Mouse (Mus musculus): ENCODE data around the gene Mcemp1. TPM values are rescaled to one million over a fixed set of nuclear protein-coding genes. Genes with fewer than 3 reads are reported as not detected.

The Mcemp1 gene
- polyA plus RNA-seq, 1 experiment from 2014 or later = 0.54 TPM

DNA sequence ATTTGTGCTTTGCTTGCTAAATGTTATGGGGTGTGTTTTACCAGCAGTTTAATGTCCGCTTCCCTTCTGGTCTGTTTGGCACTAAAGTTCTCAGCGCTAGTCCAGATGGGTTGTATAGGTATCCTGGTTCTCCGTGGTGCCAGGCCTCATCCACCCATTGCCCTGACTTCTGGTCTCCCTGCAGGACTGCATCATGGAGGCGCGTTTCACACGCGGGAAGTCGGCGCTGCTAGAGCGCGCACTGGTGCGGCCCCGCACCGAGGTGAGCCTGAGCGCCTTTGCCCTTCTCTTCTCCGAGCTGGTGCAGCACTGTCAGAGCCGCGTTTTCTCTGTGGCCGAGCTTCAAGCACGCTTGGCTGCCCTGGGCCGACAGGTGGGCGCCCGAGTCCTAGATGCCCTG is 13.3 kb downstream of the Mcemp1 start:
- WGBS = 95% methylated on average over 23 of the region's 23 CpGs
- H3K27me3 ChIP-seq (ENCODE audit: insufficient read depth, low read length) = no peaks in the 10 kb centered on the region
- no peak overlapping the region for H3K4me2 ChIP-seq (ENCODE audit: low read length)
- H3K4me3 ChIP-seq (replicated peaks; ENCODE audit: low read depth, low read length) = no peak overlapping the region
- no peaks in the 10 kb centered on the region for H3K9me3 ChIP-seq (replicated peaks; ENCODE audit: low read length)
- peaks cover 10% of the 10 kb centered on the region; the same call in 1 of the 2 replicates for H3K4me1 ChIP-seq (replicated peaks; ENCODE audit: insufficient read depth, low read length)
- peaks cover 20% of the 10 kb centered on the region for H3K36me3 ChIP-seq (ENCODE audit: insufficient read depth, low read length)
- no peak overlapping the region for H3K9ac ChIP-seq (ENCODE audit: low read depth, low read length)
- no peak for ATAC-seq (replicated peaks; ENCODE audit: low FRiP score, low read depth)
- TF ChIP-seq CTCF (IDR thresholded peaks at IDR 0.05; ENCODE audit: low read depth) = no peak
- no peak for DNase-seq (ENCODE audit: low spot score)
- H3K27ac ChIP-seq = no peak overlapping the region

DNA sequence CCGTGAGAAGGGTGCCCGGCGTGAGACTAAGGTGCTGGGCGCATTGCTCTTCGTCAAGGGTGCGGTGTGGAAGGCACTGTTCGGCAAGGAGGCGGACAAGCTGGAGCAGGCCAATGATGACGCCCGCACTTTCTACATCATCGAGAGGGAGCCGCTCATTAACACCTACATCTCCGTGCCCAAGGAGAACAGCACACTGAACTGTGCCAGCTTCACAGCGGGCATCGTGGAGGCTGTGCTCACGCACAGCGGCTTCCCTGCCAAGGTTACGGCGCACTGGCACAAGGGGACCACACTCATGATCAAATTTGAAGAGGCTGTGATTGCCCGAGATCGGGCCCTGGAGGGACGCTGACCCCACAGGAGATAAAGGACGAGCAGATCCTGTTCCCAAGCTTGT is 13.7 kb downstream of the Mcemp1 start:
- Histone ChIP-seq H3K4me3 (replicated peaks; ENCODE audit: low read depth, low read length) (no peak overlapping the region), H3K36me3 (ENCODE audit: insufficient read depth, low read length) (peaks cover 20% of the 10 kb centered on the region), H3K9me3 (replicated peaks; ENCODE audit: low read length) (no peaks in the 10 kb centered on the region), H3K4me1 (replicated peaks; ENCODE audit: insufficient read depth, low read length) (peaks cover 10% of the 10 kb centered on the region; the same call in 1 of the 2 replicates), H3K27me3 (ENCODE audit: insufficient read depth, low read length) (no peaks in the 10 kb centered on the region), H3K27ac (no peak overlapping the region), H3K4me2 (ENCODE audit: low read length) (no peak overlapping the region), H3K9ac (ENCODE audit: low read depth, low read length) (no peak overlapping the region)
- WGBS = 95% methylated on average over 23 of the region's 23 CpGs
- TF ChIP-seq CTCF (IDR thresholded peaks at IDR 0.05; ENCODE audit: low read depth) = no peak
- ATAC-seq (replicated peaks; ENCODE audit: low FRiP score, low read depth) (no peak), DNase-seq (ENCODE audit: low spot score) (no peak)

- no peak for TF ChIP-seq CTCF (IDR thresholded peaks at IDR 0.05; ENCODE audit: low read depth)
- no peaks in the 10 kb centered on the region for H3K9me3 ChIP-seq (replicated peaks; ENCODE audit: low read length)
- H3K4me2 ChIP-seq (ENCODE audit: low read length) = no peak overlapping the region
- H3K4me1 ChIP-seq (replicated peaks; ENCODE audit: insufficient read depth, low read length) = peaks cover 10% of the 10 kb centered on the region; the same call in 1 of the 2 replicates
- H3K27me3 ChIP-seq (ENCODE audit: insufficient read depth, low read length) = no peaks in the 10 kb centered on the region
- peaks cover 20% of the 10 kb centered on the region for H3K36me3 ChIP-seq (ENCODE audit: insufficient read depth, low read length)
- H3K27ac ChIP-seq = no peak overlapping the region
- H3K4me3 ChIP-seq (replicated peaks; ENCODE audit: low read depth, low read length) = no peak overlapping the region
- DNase-seq (ENCODE audit: low spot score) (no peak), ATAC-seq (replicated peaks; ENCODE audit: low FRiP score, low read depth) (no peak)
- WGBS = 89% methylated on average over 5 of the region's 5 CpGs
- H3K9ac ChIP-seq (ENCODE audit: low read depth, low read length) = no peak overlapping the region
Measured at GRCm38 (mm10) chr8:3679656-3680055, 14.1 kb downstream of the Mcemp1 start.

GRCm38 (mm10) chr8:3682435-3682834 is 16.9 kb downstream of the Mcemp1 start:
- Histone ChIP-seq H3K27me3 (ENCODE audit: insufficient read depth, low read length) (no peaks in the 10 kb centered on the region), H3K36me3 (ENCODE audit: insufficient read depth, low read length) (peaks cover 20% of the 10 kb centered on the region), H3K4me2 (ENCODE audit: low read length) (no peak overlapping the region), H3K9me3 (replicated peaks; ENCODE audit: low read length) (no peaks in the 10 kb centered on the region), H3K4me1 (replicated peaks; ENCODE audit: insufficient read depth, low read length) (peaks cover 7% of the 10 kb centered on the region; the same call in 1 of the 2 replicates), H3K4me3 (replicated peaks; ENCODE audit: low read depth, low read length) (no peak overlapping the region), H3K9ac (ENCODE audit: low read depth, low read length) (no peak overlapping the region), H3K27ac (no peak overlapping the region)
- WGBS = 95% methylated on average over 5 of the region's 5 CpGs
- TF ChIP-seq CTCF (IDR thresholded peaks at IDR 0.05; ENCODE audit: low read depth) = no peak
- ATAC-seq (replicated peaks; ENCODE audit: low FRiP score, low read depth) (no peak), DNase-seq (ENCODE audit: low spot score) (no peak)

DNA sequence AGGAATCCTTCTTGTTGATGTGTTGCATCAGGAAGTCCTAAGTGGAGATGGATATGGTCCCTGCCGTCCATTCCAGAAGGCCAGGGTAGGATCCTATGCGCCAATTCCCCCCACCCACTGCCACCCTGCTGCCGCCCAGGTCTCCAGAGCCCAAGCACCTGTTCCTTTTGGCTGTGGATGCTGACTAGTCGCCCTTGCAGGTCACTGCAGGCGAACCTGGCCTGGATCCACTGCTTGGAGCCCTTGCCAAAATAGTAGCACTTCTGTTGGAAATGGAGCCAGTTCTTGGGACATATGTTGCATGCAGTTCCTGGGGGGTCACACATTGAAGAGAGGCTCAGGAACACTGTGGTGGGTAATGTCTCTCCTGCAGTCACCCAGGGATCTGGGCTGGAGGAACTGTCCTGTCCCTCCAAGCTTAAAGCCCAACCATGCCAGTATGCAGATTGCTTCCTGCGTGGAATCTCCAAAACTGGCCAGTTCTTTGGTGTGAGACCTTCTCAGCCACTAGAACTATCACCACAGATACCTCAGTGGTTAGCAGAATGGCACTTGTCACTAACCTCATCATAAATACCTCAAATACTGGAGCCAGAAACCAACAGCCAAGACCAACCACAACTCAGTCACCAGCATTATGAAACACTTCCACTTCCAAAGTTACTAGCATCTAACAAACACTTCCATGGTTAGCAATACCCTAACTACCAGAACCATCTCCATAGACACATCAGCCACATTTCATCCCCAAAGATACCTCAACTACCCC is 18.0 kb downstream of the Mcemp1 start:
- Histone ChIP-seq H3K9me3 (replicated peaks; ENCODE audit: low read length) (no peaks in the 10 kb centered on the region), H3K4me1 (replicated peaks; ENCODE audit: insufficient read depth, low read length) (no peaks in the 10 kb centered on the region), H3K9ac (ENCODE audit: low read depth, low read length) (no peak overlapping the region), H3K4me3 (replicated peaks; ENCODE audit: low read depth, low read length) (no peak overlapping the region), H3K27ac (no peak overlapping the region), H3K27me3 (ENCODE audit: insufficient read depth, low read length) (no peaks in the 10 kb centered on the region), H3K4me2 (ENCODE audit: low read length) (no peak overlapping the region), H3K36me3 (ENCODE audit: insufficient read depth, low read length) (peaks cover 20% of the 10 kb centered on the region)
- DNase-seq (ENCODE audit: low spot score) = no peak
- ATAC-seq (replicated peaks; ENCODE audit: low FRiP score, low read depth) = no peak
- WGBS = 70% methylated on average over 6 of the region's 6 CpGs
- no peak for TF ChIP-seq CTCF (IDR thresholded peaks at IDR 0.05; ENCODE audit: low read depth)

- H3K4me2 ChIP-seq (ENCODE audit: low read length) = no peak overlapping the region
- no peak overlapping the region for H3K4me3 ChIP-seq (replicated peaks; ENCODE audit: low read depth, low read length)
- no peaks in the 10 kb centered on the region for H3K4me1 ChIP-seq (replicated peaks; ENCODE audit: insufficient read depth, low read length)
- no peak for TF ChIP-seq CTCF (IDR thresholded peaks at IDR 0.05; ENCODE audit: low read depth)
- H3K9ac ChIP-seq (ENCODE audit: low read depth, low read length) = no peak overlapping the region
- DNase-seq (ENCODE audit: low spot score) (no peak), ATAC-seq (replicated peaks; ENCODE audit: low FRiP score, low read depth) (no peak)
- no peaks in the 10 kb centered on the region for H3K9me3 ChIP-seq (replicated peaks; ENCODE audit: low read length)
- H3K36me3 ChIP-seq (ENCODE audit: insufficient read depth, low read length) = peaks cover 12% of the 10 kb centered on the region
- H3K27ac ChIP-seq = no peak overlapping the region
- H3K27me3 ChIP-seq (ENCODE audit: insufficient read depth, low read length) = no peaks in the 10 kb centered on the region
Measured at GRCm38 (mm10) chr8:3684530-3684929, 19.0 kb downstream of the Mcemp1 start.

All from kidney, postnatal 0 days (tissue).